ENCODE assay signal across 9 mouse cellular contexts in the genomic region with DNA sequence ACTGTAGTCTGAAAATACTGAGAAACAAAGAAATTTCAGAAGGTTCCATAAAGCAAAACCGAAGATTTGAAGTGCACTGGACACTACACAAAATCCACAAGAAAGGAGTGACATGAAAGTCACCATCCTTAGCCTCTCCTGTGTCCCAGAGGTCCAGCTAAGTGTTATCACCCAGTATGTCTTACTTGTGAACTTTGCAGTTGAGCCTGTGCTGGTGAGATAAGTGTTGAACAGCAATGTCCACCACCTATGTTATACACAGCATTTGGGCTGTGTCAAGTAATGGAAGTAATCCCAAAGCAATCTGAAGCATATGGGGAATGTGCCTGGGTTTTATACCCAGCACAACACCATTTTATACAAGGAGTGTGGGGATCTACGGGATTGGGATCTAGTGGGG.
"Had no signal": no experiment of that assay in that cellular context is flagged by ENCODE, and none has a peak within 500 bp of the region (broad histone marks: within the 10 kb centered on the region; RNA-seq: fewer than 3 reads in every experiment).

No protein-coding gene starts in this region.

- H3K9ac ChIP-seq: limb, embryonic 13.5 days; midbrain, embryonic 12.5 days; neural tube, embryonic 15.5 days had no signal

- H3K4me3 ChIP-seq: limb, embryonic 13.5 days; midbrain, embryonic 12.5 days; myocyte; neural tube, embryonic 15.5 days had no signal

- H3K27ac ChIP-seq: limb, embryonic 13.5 days; midbrain, embryonic 12.5 days; neural tube, embryonic 15.5 days had no signal

- H3K4me1 ChIP-seq: limb, embryonic 13.5 days; midbrain, embryonic 12.5 days; neural tube, embryonic 15.5 days had no signal

- DNase-seq: kidney, adult 11 months; kidney, postnatal 14 days; left cerebral cortex, postnatal 4 days; lung, adult 18-20 months; spleen, adult 18-20 months had no signal

- H3K36me3 ChIP-seq: midbrain, embryonic 12.5 days had no signal

- H3K27me3 ChIP-seq: limb, embryonic 13.5 days; midbrain, embryonic 12.5 days; neural tube, embryonic 15.5 days had no signal

- H3K4me2 ChIP-seq: limb, embryonic 13.5 days; midbrain, embryonic 12.5 days; neural tube, embryonic 15.5 days had no signal

- H3K9me3 ChIP-seq: limb, embryonic 13.5 days; midbrain, embryonic 12.5 days had no signal
